Mouse (Mus musculus): ENCODE results near the gene Vmn1r45. TPM values are rescaled to one million over a fixed set of nuclear protein-coding genes. Genes with fewer than 3 reads are reported as not detected.

Vmn1r45 gene
- not detected for total RNA-seq (2023)

GRCm38 (mm10) chr6:89940498-89940897 is at the start of gene Vmn1r45:
Gene Vmn1r45, minus strand, starts transcription at chr6:89940598.

DNA sequence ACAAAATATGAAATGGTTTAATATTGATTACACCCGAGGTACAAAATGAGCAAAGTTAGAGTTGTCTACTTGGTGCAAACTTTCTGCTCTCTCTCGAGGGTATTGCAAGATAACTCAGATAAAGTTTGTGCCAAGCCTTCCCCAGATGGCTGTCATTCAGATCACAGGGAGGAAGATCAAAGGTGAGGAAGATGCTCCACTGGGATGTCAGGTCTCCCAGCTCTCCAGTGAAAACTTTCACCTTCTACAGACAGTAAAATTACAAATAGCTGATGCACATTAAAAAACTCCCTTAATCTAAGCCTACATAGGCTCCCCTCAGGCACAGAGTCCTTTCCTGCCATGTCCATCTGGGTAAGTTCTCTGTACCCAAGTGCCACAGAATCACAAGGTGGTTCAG is 28.6 kb upstream of the Vmn1r45 start, which contains the start of gene Vmn1r46:
Vmn1r46 (plus strand) TSS at position 301 of the 400 bp plus-strand sequence.

GRCm38 (mm10) chr6:89883360-89883759 is 57.0 kb downstream of the Vmn1r45 start, which contains the start of gene Vmn1r44:
Gene Vmn1r44, plus strand, starts transcription at chr6:89883660.

Other genes starting within 250 kb of the Vmn1r45 start
- not detected for gene Vmn1r40, start 233.1 kb downstream of the Vmn1r45 start, total RNA-seq (2023)
- gene Vmn1r41, start 199.8 kb downstream of the Vmn1r45 start, total RNA-seq (2023), result not detected
- not detected for gene Vmn1r42, start 64.2 kb downstream of the Vmn1r45 start, total RNA-seq (2023)
- gene Vmn1r43, start 64.2 kb downstream of the Vmn1r45 start, total RNA-seq (2023), result not detected
- not detected for gene Vmn1r44, start 56.9 kb downstream of the Vmn1r45 start, total RNA-seq (2023)
- not detected for gene Vmn1r46, start 28.7 kb upstream of the Vmn1r45 start, total RNA-seq (2023)
- gene Vmn1r47, start 75.5 kb upstream of the Vmn1r45 start, total RNA-seq (2023), result not detected
- gene Vmn1r48, start 96.2 kb upstream of the Vmn1r45 start, total RNA-seq (2023), result not detected
- gene Vmn1r49, start 137.9 kb upstream of the Vmn1r45 start, total RNA-seq (2023), result not detected
- not detected for gene Vmn1r50, start 160.8 kb upstream of the Vmn1r45 start, total RNA-seq (2023)
- gene Vmn1r51, start 182.0 kb upstream of the Vmn1r45 start, total RNA-seq (2023), result not detected
- gene Vmn1r52, start 234.2 kb upstream of the Vmn1r45 start, total RNA-seq (2023), result not detected